Mouse (Mus musculus) myocyte (in vitro differentiated cells): ENCODE measurements around the gene Bag5.

ENCODE experiments used
- CEBPB ChIP-seq: IDR thresholded peaks from 2 replicates; pipeline ENCODE4 v1.6.1; 2011; ENCODE audit warnings: mild to moderate bottlenecking, moderate library complexity; ENCODE audit not compliant: poor library complexity, insufficient read depth, severe bottlenecking
- MAX ChIP-seq: IDR thresholded peaks from one replicate; pipeline ENCODE4 v1.6.1; 2011; ENCODE audit warnings: low read depth, mild to moderate bottlenecking, control low read depth
- MYOG ChIP-seq, 3 experiments: IDR thresholded peaks; one replicate each; pipeline ENCODE4 v1.6.1; 2011; ENCODE audit warnings: control low read depth in 2 of 3, low read depth in 2 of 3, mild to moderate bottlenecking in 2 of 3; ENCODE audit not compliant: insufficient read length in 2 of 3, control insufficient read depth in 1 of 3, insufficient read depth in 1 of 3
- POLR2A ChIP-seq: IDR thresholded peaks from one replicate; pipeline ENCODE4 v1.6.1; 2011; ENCODE audit warnings: low read depth, mild to moderate bottlenecking, control low read depth, moderate library complexity; ENCODE audit not compliant: insufficient read length
- POLR2AphosphoS2 ChIP-seq: IDR thresholded peaks from one replicate; pipeline ENCODE4 v1.6.1; 2011; ENCODE audit warnings: low read depth, control low read depth; ENCODE audit not compliant: insufficient read length
- REST ChIP-seq: IDR thresholded peaks from one replicate; pipeline ENCODE4 v1.6.1; 2011; ENCODE audit warnings: mild to moderate bottlenecking, control low read depth, moderate library complexity; ENCODE audit not compliant: insufficient read depth, insufficient read length
- TCF12 ChIP-seq: IDR thresholded peaks from one replicate; pipeline ENCODE4 v1.6.1; 2011; ENCODE audit warnings: mild to moderate bottlenecking, control low read depth; ENCODE audit not compliant: poor library complexity, insufficient read depth, severe bottlenecking
- TCF3 ChIP-seq: IDR thresholded peaks from one replicate; pipeline ENCODE4 v1.6.1; 2011; ENCODE audit warnings: low read depth, control low read depth; ENCODE audit not compliant: insufficient read length
- USF1 ChIP-seq: IDR thresholded peaks from one replicate; pipeline ENCODE4 v1.6.1; 2011; ENCODE audit warnings: low read depth, mild to moderate bottlenecking, control low read depth, moderate library complexity

- TF ChIP-seq TCF12 (no peak), POLR2A (no peak), MYOG (IDR thresholded peaks at IDR 0.05; ENCODE audit: control insufficient read depth in 1 of 3, insufficient read depth in 1 of 3, insufficient read length in 2 of 3, low read depth in 2 of 3) (peak in 1 of 3 experiments; percentile 60), USF1 (no peak), POLR2AphosphoS2 (no peak), MAX (no peak), REST (no peak), CEBPB (no peak), TCF3 (no peak)
Measured at GRCm38 (mm10) chr12:111698346-111698913, 14.6 kb downstream of the Bag5 start.
